Mouse (Mus musculus) CH12.LX (cell line): Measurements from ENCODE around the gene Card11. TPM values are rescaled to one million over a fixed set of nuclear protein-coding genes. Genes with fewer than 3 reads are reported as not detected.

Experiments used
- DNase-seq: peaks from one replicate; pipeline ENCODE4 v3.0.0-alpha.2; 2013; ENCODE audit errors: extremely low read depth
- H3K27ac ChIP-seq: 2 replicates; pipeline ENCODE4 v1.5.1; 2012; ENCODE audit warnings: low read depth, mild to moderate bottlenecking, control low read depth, moderate library complexity; ENCODE audit not compliant: insufficient read depth
- H3K27me3 ChIP-seq: replicated peaks from 2 replicates; pipeline ENCODE3; 2012; ENCODE audit warnings: inconsistent platforms
- H3K36me3 ChIP-seq, 2 experiments: replicated peaks in 1 of 2; 2 replicates each; pipeline versions ENCODE3 to v1.6.1; 2012; ENCODE audit warnings: inconsistent platforms in 1 of 2, low read length in 1 of 2, mild to moderate bottlenecking in 1 of 2, mixed read lengths in 1 of 2, moderate library complexity in 1 of 2; ENCODE audit not compliant: control insufficient read depth in 1 of 2, insufficient read depth in 1 of 2
- H3K4me1 ChIP-seq, 2 experiments: 2 replicates each; pipeline ENCODE4 v1.6.1; 2012; ENCODE audit warnings: inconsistent platforms in 1 of 2, moderate library complexity in 1 of 2; ENCODE audit not compliant: insufficient read depth in 2 of 2, control insufficient read depth in 1 of 2
- H3K4me2 ChIP-seq: 2 replicates; pipeline ENCODE4 v1.6.1; 2012; ENCODE audit warnings: low read depth, mild to moderate bottlenecking, control low read depth; ENCODE audit not compliant: poor library complexity, insufficient read depth, severe bottlenecking
- H3K4me3 ChIP-seq, 3 experiments: fragments of 150-350 bp in 1 of 3; sonication (generic) in 1 of 3; replicated peaks in 1 of 3; 2 replicates each; pipeline versions ENCODE3 to v1.5.1; 2011 to 2012; ENCODE audit warnings: low read depth in 2 of 3, low read length in 2 of 3, mild to moderate bottlenecking in 2 of 3, moderate library complexity in 2 of 3, control low read depth in 1 of 3, improper control_type of control experiment in 1 of 3, inconsistent platforms in 1 of 3, mixed read lengths in 1 of 3; ENCODE audit not compliant: poor library complexity in 1 of 3
- H3K79me2 ChIP-seq: replicated peaks from 2 replicates; pipeline ENCODE4 v1.6.1; 2012; ENCODE audit warnings: mild to moderate bottlenecking, moderate library complexity; ENCODE audit not compliant: control insufficient read depth, poor library complexity, insufficient read depth, severe bottlenecking; ENCODE audit errors: extremely low read depth
- H3K9ac ChIP-seq: 2 replicates; pipeline ENCODE4 v1.6.1; 2012; ENCODE audit warnings: low read depth, mild to moderate bottlenecking, control low read depth, moderate library complexity; ENCODE audit not compliant: insufficient read depth
- H3K9me3 ChIP-seq: replicated peaks from 2 replicates; pipeline ENCODE3; 2012; ENCODE audit warnings: low read length, inconsistent platforms, mixed read lengths
- CHD2 ChIP-seq: IDR thresholded peaks from 2 replicates; pipeline ENCODE4 v1.6.1; 2011; ENCODE audit warnings: low read length, improper control_type of control experiment
- CTCF ChIP-seq, 2 experiments: IDR thresholded peaks in 1 of 2; conservative IDR thresholded peaks in 1 of 2; 2 replicates each; pipeline ENCODE4 v1.5.1; 2011 to 2012; ENCODE audit warnings: low read depth in 2 of 2, low read length in 2 of 2, improper control_type of control experiment in 1 of 2, inconsistent platforms in 1 of 2, mild to moderate bottlenecking in 1 of 2, moderate library complexity in 1 of 2
- HCFC1 ChIP-seq: IDR thresholded peaks from 2 replicates; pipeline ENCODE4 v1.6.1; 2012; ENCODE audit warnings: low read depth, mild to moderate bottlenecking, inconsistent platforms, low read length, improper control_type of control experiment
- KAT2A ChIP-seq: IDR thresholded peaks from 2 replicates; pipeline ENCODE4 v1.6.1; 2012; ENCODE audit warnings: low read length, improper control_type of control experiment, inconsistent platforms; ENCODE audit not compliant: insufficient replicate concordance
- MAFK ChIP-seq: IDR thresholded peaks from 2 replicates; pipeline ENCODE4 v1.6.1; 2011; ENCODE audit warnings: low read length, improper control_type of control experiment; ENCODE audit not compliant: insufficient replicate concordance
- MAX ChIP-seq: IDR thresholded peaks from 2 replicates; pipeline ENCODE4 v1.6.1; 2011; ENCODE audit warnings: low read length, improper control_type of control experiment
- MAZ ChIP-seq: IDR thresholded peaks from 2 replicates; pipeline ENCODE4 v1.6.1; 2012; ENCODE audit warnings: low read depth, mild to moderate bottlenecking, inconsistent platforms, low read length, improper control_type of control experiment, moderate library complexity
- PAX5 ChIP-seq: IDR thresholded peaks from 2 replicates; pipeline ENCODE4 v1.6.1; 2012; ENCODE audit warnings: low read length, inconsistent platforms, mixed read lengths
- RAD21 ChIP-seq: IDR thresholded peaks from 2 replicates; pipeline ENCODE4 v1.6.1; 2011; ENCODE audit warnings: low read depth, mild to moderate bottlenecking, low read length, improper control_type of control experiment, moderate library complexity
- RCOR1 ChIP-seq: conservative IDR thresholded peaks from 2 replicates; pipeline ENCODE4 v1.6.1; 2012; ENCODE audit warnings: low read depth, mild to moderate bottlenecking, inconsistent platforms, low read length, improper control_type of control experiment
- SIN3A ChIP-seq: IDR thresholded peaks from 2 replicates; pipeline ENCODE4 v1.6.1; 2012; ENCODE audit warnings: low read length, improper control_type of control experiment, inconsistent platforms
- SMC3 ChIP-seq: IDR thresholded peaks from 2 replicates; pipeline ENCODE4 v1.6.1; 2011; ENCODE audit warnings: low read depth, low read length, improper control_type of control experiment
- TBP ChIP-seq: conservative IDR thresholded peaks from 2 replicates; pipeline ENCODE4 v1.6.1; 2011; ENCODE audit warnings: low read depth, low read length, improper control_type of control experiment
- USF2 ChIP-seq: conservative IDR thresholded peaks from 2 replicates; pipeline ENCODE4 v1.6.1; 2011; ENCODE audit warnings: low read depth, low read length, improper control_type of control experiment
- dilution Hi-C: fragments of 300-500 bp; cut with MboI; formaldehyde crosslinking; loops from 2 replicates; pipeline ENCODE4 v1.14.3; 2020; ENCODE audit warnings: low sequenced_read_pairs; ENCODE audit not compliant: extremely low pct_unique_long_range_greater_than_20kb, extremely low pct_ligation_motif_present
- in situ Hi-C: fragments of 300-500 bp; cut with MboI; formaldehyde crosslinking; loops from 3 replicates; pipeline ENCODE4 v1.14.3; 2019; ENCODE audit warnings: low sequenced_read_pairs, low pct_ligation_motif_present, low pct_unique_long_range_greater_than_20kb, mixed read lengths
- polyA plus RNA-seq: library from polyadenylated mRNA; unstranded; fragments of >175 nt; gene quantifications from 2 replicates; pipeline ENCODE4 v1.2.1, GENCODE M21; 2012; ENCODE audit warnings: low read depth; ENCODE audit not compliant: insufficient read length
- total RNA-seq, 2 experiments: library from RNA; depleted of rRNA; stranded (reverse); fragments of 300-350 nt in 1 of 2; fragments of >200 nt in 1 of 2; gene quantifications; 2 replicates each; pipeline ENCODE4 v1.2.3; 2012 to 2014

The Card11 gene
- total and polyA plus RNA-seq, 3 experiments, result 16.1 to 84.6 (median 31.9) TPM

DNA sequence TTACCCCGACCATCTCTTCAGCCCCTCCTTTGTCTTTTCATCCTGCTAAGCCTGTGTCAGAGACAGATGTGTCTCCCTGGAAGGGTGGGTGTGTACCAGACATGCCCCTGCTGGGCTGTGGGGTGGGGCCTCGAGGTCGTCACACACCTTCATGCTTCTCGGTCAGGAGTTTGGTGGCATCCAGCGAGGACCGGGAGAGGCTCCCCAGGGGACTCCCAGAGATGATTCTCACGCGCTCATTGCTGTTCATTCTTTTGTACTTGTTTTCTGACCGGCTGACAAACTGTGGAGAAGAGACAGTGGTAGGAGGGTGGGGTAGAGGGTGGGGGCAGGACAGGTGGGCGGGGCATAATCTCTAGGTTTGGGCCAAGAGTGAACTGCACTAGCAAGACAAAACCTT, 120.2 kb downstream of the Card11 start:
- H3K27me3 ChIP-seq, result no peaks in the 10 kb centered on the region
- H3K27ac ChIP-seq, result no peak overlapping the region
- peaks cover 2 to 16% of the 10 kb centered on the region in 2 experiments; a peak in 3 of 4 replicates for H3K4me1 ChIP-seq
- no peak for DNase-seq
- H3K9ac ChIP-seq, result no peak overlapping the region
- in situ Hi-C loops (no loop called here), dilution Hi-C loops (no loop called here)
- no peak for TF ChIP-seq SIN3A
- no peak for TF ChIP-seq RCOR1
- TF ChIP-seq CHD2, result no peak
- no peak for TF ChIP-seq MAFK
- TF ChIP-seq RAD21, result no peak
- no peak for TF ChIP-seq PAX5
- TF ChIP-seq HCFC1, result no peak
- TF ChIP-seq SMC3, result no peak
- TF ChIP-seq USF2, result no peak
- TF ChIP-seq MAX, result no peak
- no peak for TF ChIP-seq MAZ
- TF ChIP-seq, all 38 proteins: peak for 0
- Histone ChIP-seq H3K36me3 (peaks cover 90 to 96% of the 10 kb centered on the region in 2 experiments), H3K4me2 (no peak overlapping the region), H3K79me2 (no peaks in the 10 kb centered on the region), H3K9me3 (peaks cover 15% of the 10 kb centered on the region), H3K4me3 (no peak overlapping the region)

DNA sequence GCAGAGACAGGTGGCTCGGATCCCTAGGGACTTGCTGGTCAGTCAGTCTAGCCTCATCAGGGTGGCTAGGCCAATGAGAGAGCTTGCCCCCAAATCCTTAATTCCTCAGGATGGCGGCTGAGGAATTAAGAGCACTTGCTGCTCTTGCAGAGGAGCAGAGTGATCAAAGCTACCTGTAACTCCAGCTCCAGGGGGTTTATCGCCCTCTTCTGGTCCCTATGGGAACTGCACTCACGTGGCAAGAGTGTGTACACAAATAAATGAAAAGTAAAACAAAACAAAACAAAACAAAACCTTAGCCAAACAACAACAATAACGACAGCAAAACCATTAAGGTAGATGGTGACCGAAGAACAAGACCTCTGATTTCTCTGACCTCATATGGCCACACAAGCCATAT, 121.7 kb downstream of the Card11 start:
- TF ChIP-seq CTCF (conservative IDR thresholded peaks at IDR 0.05 in 1 of 2, IDR thresholded peaks at IDR 0.05 in 1 of 2; ENCODE audit: low read depth in 2 of 2, low read length in 2 of 2), result peak; percentile 45 to 63; a peak in 3 of 4 replicates
- no peak for TF ChIP-seq SIN3A
- 0 out of 2 replicates have a peak, but pooled peaks have one; percentile 4 for TF ChIP-seq SMC3
- no peak for TF ChIP-seq TBP

DNA sequence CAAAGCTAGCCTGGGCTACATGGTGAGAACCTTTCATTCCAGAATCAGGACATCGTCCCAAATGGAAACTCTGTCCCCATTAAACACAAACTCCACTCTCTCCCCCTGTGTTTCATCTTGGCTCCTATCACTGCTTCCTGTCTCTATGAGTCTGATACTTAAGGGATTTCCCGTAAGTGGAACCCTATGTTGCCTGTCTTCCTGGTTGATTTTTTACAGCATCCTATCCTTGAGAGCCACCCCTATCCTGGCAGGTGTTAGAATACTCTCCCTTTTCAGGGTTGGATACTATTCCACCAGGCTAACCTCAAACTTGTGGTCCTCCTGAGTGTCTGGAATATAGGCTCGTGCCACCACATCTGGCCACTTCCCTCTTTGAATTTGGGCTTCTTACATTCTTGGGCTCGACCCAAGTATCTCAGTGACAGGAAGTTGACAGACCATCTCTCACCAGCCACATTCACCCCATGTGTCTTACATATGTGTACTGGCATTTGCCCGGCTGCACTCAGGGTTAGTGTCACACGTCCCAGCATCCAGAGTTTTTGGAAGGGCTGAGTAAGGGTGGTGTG, 126.6 kb downstream of the Card11 start:
- no peak for DNase-seq
- in situ Hi-C loops (loop anchor here (10.0 kb wide), 1 partner anchor 211 kb away; no protein-coding TSS in a partner anchor), dilution Hi-C loops (no loop called here)
- Histone ChIP-seq H3K4me3 (no peak overlapping the region), H3K79me2 (no peaks in the 10 kb centered on the region), H3K9ac (no peak overlapping the region), H3K4me2 (no peak overlapping the region), H3K9me3 (peaks cover 6% of the 10 kb centered on the region), H3K36me3 (peaks cover 64 to 77% of the 10 kb centered on the region in 2 experiments), H3K27me3 (no peaks in the 10 kb centered on the region), H3K27ac (no peak overlapping the region), H3K4me1 (peaks cover 4 to 9% of the 10 kb centered on the region in 2 experiments; a peak in 3 of 4 replicates)
- no peak for TF ChIP-seq MAFK
- no peak for TF ChIP-seq KAT2A
- TF ChIP-seq TBP, result no peak

More for the DNA sequence above, 121.7 kb downstream of the Card11 start:
- Histone ChIP-seq H3K27me3 (no peaks in the 10 kb centered on the region), H3K9ac (no peak overlapping the region), H3K9me3 (peaks cover 15% of the 10 kb centered on the region), H3K36me3 (peaks cover 90 to 96% of the 10 kb centered on the region in 2 experiments), H3K4me2 (no peak overlapping the region), H3K79me2 (no peaks in the 10 kb centered on the region), H3K4me1 (peaks cover 2 to 9% of the 10 kb centered on the region in 2 experiments; a peak in 2 of 4 replicates), H3K4me3 (no peak overlapping the region), H3K27ac (no peak overlapping the region)
- dilution Hi-C loops, result no loop called here
- no peak for DNase-seq
- in situ Hi-C loops, result loop anchor here (10.0 kb wide), 1 partner anchor 206 kb away; no protein-coding TSS in a partner anchor
